Mouse (Mus musculus): ENCODE measurements around the gene Arrdc2.

The Arrdc2 gene

DNA sequence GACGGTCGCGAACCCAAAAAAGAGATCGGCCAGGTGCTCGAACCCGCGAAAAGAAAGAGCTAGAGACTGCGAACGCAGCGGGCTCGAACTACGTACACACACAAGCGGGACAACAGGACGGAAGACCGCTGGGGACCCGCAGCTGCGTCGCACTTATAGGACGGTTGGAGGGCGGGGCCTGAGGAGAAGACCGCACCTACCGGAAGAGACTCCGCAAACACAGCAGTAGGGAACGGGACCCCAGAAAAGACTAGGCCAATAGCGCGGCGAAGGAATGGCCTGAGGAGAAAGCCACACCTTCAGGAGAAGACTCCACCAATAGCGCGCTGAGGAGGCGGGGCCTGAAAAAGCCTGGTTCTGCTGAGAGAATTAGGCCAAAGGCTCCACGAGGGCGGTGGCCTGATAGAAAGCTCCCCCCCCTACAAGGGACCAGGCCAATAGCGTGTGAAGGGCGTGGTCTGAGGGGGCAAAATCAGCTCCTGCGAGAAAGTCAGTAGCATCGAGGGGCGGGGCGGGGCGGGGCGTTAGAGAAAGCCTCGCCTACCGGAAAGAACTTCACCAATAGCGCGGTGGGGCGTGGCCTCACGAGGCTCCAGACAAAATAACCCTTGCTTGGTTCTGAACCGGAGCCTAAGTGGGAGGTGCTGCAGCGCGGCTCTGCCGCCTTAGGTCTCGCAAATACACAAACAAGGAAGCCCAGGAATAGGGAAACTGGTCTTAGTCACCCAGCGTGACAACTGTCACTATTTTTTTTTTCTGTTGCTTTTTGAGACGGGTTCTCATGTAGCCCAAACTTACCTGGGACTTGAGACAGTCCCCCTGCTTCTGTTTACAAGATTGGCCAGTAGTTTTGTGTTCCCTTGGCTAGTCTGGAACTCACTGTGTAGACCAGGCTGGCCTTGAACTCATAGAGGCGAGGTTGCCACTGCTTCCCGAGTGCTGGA is at the start of gene Arrdc2:
TSS of gene Arrdc2 (minus strand) at position 313 of the 944 bp plus-strand sequence.
- DNase-seq: peak; percentile 100

DNA sequence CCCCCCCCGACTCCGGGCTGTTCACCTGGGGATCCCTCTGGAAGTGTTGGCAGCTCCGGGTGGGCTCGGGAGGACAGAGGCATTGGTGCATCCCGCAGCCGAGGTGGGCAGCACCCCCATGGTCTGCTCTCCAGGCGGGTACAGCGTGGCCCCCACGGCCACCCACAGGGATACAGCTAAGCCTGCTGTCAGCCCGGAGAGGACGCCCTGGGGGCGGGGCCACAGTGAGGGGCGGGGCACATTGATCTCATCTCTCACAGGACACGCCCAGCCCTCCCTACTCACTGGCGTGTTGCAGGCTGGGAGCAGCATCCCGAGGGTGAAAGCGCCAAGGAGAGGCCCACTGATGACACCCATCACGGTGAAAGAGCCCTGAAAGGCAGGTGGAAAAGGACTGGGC is 48.1 kb upstream of the Arrdc2 start:
- DNase-seq: no peak

DNA sequence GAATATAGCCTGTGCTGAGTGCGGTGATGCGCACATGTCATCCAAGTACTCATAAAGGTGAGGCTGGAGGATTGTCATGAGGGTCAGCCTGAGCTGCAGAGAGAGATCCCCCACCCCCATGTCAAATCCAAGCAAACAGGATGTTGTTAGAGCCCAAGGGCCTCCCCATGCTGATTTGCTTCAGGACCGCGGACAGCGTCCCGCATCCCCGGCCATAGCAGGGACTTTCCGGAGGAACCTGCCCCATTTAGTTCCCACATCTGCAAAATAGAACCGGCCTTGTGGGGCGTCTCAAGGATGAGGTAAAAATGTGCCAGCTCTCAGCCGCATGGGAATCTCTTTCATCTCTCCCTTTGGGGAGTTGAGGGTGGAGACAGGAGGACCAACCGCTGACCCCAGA is 46.1 kb upstream of the Arrdc2 start:
- DNase-seq: no peak

DNA sequence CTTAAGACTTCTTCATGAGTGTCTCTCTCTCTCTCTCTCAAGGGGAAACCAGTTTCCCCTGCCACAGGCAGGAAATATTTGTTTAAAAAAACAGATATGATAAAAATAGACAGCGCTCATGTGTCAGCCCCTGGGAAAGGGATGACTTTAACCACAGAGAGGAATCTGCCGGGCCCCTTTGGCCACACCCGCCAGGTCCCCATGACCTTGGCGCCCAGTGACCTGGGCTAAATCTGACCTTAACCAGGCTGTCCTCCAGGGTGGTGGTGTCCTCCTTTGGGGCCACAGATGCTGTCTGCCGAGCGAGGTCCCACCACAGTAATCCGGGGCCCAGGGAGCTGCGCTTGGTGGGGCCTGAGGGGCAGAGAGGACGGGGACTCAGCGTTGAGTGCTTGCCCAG is 45.2 kb upstream of the Arrdc2 start:
- DNase-seq: no peak

GRCm38 (mm10) chr8:70884186-70884585 is 44.7 kb upstream of the Arrdc2 start:
- DNase-seq: no peak

GRCm38 (mm10) chr8:70880546-70880945 is 41.0 kb upstream of the Arrdc2 start:
- DNase-seq: peak in 1 of 2 experiments; percentile 35

DNA sequence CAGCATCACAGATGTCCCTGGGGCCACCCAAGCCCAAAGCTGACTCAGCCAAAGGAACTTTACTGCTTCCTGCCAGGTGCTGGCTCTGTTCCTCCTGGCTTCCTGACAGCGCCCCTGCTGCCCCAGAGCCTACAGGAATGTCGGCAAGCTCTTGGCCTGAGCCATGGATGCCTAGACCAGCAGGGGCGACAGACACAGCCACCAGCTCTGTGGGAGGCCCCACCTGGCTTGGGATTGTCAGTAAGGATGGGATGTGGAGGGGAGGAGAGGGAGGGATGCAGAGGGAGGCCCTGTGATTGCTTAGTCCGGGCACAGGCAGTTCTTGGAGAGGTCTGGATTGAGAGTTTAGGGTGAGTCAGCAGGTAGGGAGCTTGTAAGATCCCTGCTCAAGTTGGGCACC is 40.6 kb upstream of the Arrdc2 start:
- peak; percentile 49 to 67 for DNase-seq

- no peak for DNase-seq
Observed at GRCm38 (mm10) chr8:70879500-70879899, 40.0 kb upstream of the Arrdc2 start.

DNA sequence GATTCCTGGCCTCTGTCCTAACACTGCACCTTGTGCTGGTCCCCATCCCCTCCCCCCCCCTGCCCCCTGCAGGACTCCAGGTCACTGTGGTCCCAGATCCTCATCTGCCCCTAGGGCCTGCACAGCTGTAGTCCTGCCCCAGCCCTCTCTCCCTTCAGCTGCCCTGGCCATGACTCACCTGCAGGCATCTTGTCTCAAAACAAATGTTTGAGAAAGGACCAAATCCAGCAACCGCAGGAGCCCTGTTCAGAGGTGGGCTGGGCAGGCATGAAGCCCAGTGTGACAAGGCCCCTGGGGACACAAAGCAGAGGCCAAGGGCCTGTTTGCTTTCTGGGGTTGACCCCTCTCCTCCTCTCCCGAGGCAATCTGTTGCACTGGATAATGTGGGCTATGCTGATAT is 38.7 kb upstream of the Arrdc2 start:
- no peak for DNase-seq

DNA sequence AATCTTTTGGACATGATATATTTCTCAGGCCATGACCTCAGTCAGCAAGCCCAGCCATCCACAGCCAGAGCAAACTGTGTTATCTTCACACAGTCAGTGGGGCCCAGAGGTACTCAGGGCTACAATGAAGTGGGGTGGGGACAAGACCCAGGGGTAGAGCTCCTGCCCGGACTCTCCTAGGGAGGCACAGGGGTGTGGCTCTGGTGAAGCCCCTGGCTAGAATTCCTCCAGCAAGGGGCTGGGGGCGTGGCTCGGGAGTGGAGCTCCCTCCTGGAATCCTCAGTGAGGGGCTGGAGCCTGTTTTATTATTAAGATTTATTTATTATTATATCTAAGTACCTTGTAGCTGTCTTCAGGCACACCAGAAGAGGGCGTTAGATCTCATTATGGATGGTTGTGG is 36.9 kb upstream of the Arrdc2 start:
- no peak for DNase-seq

DNA sequence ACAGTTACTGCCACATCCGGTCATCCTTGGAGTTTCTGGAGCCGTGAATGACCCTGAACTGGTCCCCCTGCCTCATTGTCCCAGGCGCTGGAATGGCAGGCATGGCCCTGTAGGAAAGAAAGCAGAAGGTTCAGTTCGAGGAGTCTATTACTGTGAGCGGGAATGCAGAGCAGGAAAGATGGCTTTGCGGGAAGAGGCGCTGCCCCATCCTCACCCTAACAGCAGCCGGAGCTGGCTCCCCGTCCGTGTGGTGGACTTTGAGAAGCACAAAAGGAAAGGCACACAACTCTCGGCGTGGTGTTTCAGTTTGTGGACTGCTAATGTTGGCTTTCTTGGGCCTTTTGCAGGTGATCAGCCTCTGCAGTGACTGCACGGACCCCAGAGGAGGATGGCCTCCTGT is 34.9 kb upstream of the Arrdc2 start:
- no peak for DNase-seq

- peak; percentile 96 for DNase-seq
Observed at GRCm38 (mm10) chr8:70873364-70873985, 34.0 kb upstream of the Arrdc2 start, which contains the start of gene Ccdc124. Gene Ccdc124 (minus strand): TSS chr8:70873935.

- DNase-seq: no peak
Observed at GRCm38 (mm10) chr8:70872643-70873363, 33.3 kb upstream of the Arrdc2 start.

DNA sequence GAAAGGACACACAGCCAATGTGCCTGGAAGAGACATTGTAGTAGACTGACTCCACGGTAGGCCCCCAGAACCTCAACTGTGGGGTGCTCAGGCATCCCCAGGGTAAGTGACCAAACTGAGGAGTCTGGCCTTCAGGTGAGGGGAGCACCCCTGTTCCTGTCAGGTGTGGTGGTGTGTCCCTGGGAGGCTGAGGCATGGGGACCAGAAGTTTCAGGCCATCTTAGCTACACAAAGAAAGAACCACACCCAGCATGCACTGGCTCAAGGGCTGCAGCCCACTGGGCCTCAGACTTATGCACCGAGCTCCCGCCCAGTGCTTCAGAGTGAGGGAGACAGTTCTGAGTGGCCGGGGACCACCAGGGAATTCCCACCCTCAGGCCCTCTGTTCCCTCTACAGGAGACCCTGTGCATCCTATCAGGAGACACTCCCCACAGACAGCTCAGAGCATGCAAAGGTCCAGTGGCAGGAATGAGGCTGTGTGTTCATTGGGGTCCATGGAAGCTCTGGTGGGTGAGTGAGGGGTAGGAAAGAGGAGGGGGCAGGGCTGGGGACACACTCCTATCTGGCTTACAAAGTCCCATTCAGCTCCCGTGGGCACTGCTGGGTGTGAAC is 31.8 kb upstream of the Arrdc2 start:
- no peak for DNase-seq

- DNase-seq: peak; percentile 87 to 89
Observed at GRCm38 (mm10) chr8:70869601-70870041, 30.1 kb upstream of the Arrdc2 start.

GRCm38 (mm10) chr8:70869199-70869571 is 29.7 kb upstream of the Arrdc2 start:
- DNase-seq: no peak

- DNase-seq: peak; percentile 83 to 88
Observed at GRCm38 (mm10) chr8:70868559-70869198, 29.2 kb upstream of the Arrdc2 start.

GRCm38 (mm10) chr8:70866566-70866965 is 27.0 kb upstream of the Arrdc2 start:
- no peak for DNase-seq

DNA sequence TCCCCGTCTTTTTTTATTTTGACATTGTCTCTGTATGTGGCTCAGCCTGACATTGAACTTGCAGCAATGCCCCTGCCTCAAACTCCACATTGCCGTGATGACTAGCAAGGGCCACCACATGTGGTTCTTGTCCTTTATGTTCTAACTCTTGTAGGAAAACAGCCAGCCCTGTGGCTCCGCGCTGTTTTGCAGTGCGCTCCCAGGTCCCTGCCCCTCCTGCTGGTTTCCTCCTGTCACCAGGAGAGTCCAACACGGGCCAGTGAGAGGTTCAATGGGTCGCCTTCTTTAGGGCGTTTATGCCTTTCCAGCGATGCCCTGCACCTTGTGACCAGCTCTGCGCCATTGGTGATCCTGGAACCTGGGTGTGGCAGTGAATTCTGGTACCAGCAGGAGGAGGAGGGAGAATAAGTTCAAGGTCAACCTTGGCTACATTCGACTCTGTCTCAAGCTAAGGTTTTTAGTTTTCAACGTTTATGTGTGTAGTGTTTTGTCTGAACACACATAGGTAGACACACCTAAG is 26.5 kb upstream of the Arrdc2 start:
- DNase-seq: no peak

DNA sequence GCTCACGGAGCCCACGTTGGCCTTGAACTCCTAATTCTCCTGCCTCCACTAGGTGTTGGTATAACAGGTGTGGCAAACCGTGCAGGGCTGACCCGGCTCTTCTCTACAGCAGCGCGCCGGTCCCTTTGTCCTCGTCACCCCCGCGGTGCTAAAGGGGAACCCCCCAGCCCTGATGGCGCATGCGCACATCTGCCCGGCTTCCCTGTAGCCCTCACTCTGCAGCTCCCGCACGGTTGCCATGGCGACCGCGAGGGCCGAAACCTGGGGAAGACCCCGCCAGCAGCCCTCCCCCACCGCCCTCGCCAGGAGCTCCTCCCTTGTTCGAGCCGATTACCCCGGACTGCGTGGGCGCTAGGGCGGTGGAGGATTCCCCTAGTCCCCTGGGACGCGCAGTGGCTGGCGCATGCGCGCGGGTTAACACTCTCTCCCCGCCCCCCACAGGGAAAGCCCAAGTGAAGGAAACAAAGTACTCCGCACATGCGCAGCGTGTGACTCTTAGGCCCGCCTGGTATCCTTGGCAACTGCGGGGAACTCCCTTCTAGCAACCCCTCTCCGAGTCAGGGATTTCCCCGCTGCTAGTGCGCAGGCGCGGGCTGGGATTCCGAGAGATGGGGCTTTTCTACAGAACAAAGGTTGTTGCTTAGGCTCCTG is 26.0 kb upstream of the Arrdc2 start:
- DNase-seq: peak; percentile 100

- DNase-seq: no peak
Observed at GRCm38 (mm10) chr8:70864712-70865221, 25.2 kb upstream of the Arrdc2 start.

Data from kidney, postnatal 25 days (tissue).